ENCODE assay signal across 12 mouse cellular contexts in genomic region chr12:109456531-109457202, GRCm38 (mm10). TPM values are rescaled to one million over a fixed set of nuclear protein-coding genes. Genes with fewer than 3 reads are reported as not detected.
DNase-seq lines count a peak whose midpoint lies in the region; ATAC-seq and TF ChIP-seq lines count a peak whose summit lies in the region.
"Had no signal": no experiment of that assay in that cellular context is flagged by ENCODE, and none has a peak within 500 bp of the region (broad histone marks: within the 10 kb centered on the region; RNA-seq: fewer than 3 reads in every experiment).

No protein-coding gene starts in this region.

- H3K79me2 ChIP-seq in MEL (ENCODE audit: control insufficient read depth, insufficient read depth, low read length, poor library complexity) = no peaks in the 10 kb centered on the region

- no peaks in the 10 kb centered on the region for H3K9me3 ChIP-seq in heart, embryonic 13.5 days
- no peaks in the 10 kb centered on the region for H3K9me3 ChIP-seq in MEL (replicated peaks; ENCODE audit: insufficient read depth, low read length)
- H3K9me3 ChIP-seq in forebrain, embryonic 13.5 days (replicated peaks) = no peaks in the 10 kb centered on the region
- H3K9me3 ChIP-seq in midbrain, embryonic 13.5 days = no peaks in the 10 kb centered on the region
- H3K9me3 ChIP-seq: heart, embryonic 10.5 days; hindbrain, embryonic 15.5 days had no signal

- H3K4me2 ChIP-seq in heart, embryonic 13.5 days = 0 out of 2 replicates have a peak overlapping the region, but pooled peaks have one; percentile 3
- H3K4me2 ChIP-seq in forebrain, embryonic 13.5 days = peak overlapping the region; percentile 4; the same call in 1 of the 2 replicates
- H3K4me2 ChIP-seq in midbrain, embryonic 13.5 days (replicated peaks) = peak overlapping the region; percentile 33
- H3K4me2 ChIP-seq: hindbrain, embryonic 15.5 days had no signal

- H3K27ac ChIP-seq in heart, embryonic 13.5 days (replicated peaks) = no peak overlapping the region
- H3K27ac ChIP-seq in MEL (ENCODE audit: control insufficient read depth, low read depth, low read length) = no peak overlapping the region
- peak overlapping the region; percentile 31; the same call in 1 of the 2 replicates for H3K27ac ChIP-seq in forebrain, embryonic 13.5 days
- peak overlapping the region; percentile 40 for H3K27ac ChIP-seq in midbrain, embryonic 13.5 days
- H3K27ac ChIP-seq: heart, embryonic 10.5 days; hindbrain, embryonic 15.5 days had no signal

- 27% methylated on average over 9 of the region's 9 CpGs for WGBS in heart, embryonic 13.5 days
- 18% methylated on average over 9 of the region's 9 CpGs for WGBS in forebrain, embryonic 13.5 days
- WGBS in midbrain, embryonic 13.5 days = 18% methylated on average over 9 of the region's 9 CpGs

- TF ChIP-seq CTCF in MEL (IDR thresholded peaks at IDR 0.05 in 2 of 3, conservative IDR thresholded peaks at IDR 0.05 in 1 of 3; ENCODE audit: control insufficient read depth in 1 of 3, insufficient read depth in 1 of 3, low read depth in 2 of 3, low read length in 3 of 3, poor library complexity in 1 of 3, severe bottlenecking in 1 of 3) = no peak

- DNase-seq in heart, adult 9 months (ENCODE audit: low spot score in 2 of 2) = no peak
- DNase-seq in MEL (ENCODE audit: low read depth, low spot score) = peak; percentile 25
- DNase-seq in layer of hippocampus, postnatal 14 days (ENCODE audit: low spot score in 2 of 2) = no peak
- no peak for DNase-seq in right cerebral cortex, postnatal 14 days
- DNase-seq: kidney, postnatal 4 days; right cerebral cortex, postnatal 25 days had no signal

- no peak for ATAC-seq in heart, embryonic 13.5 days (ENCODE audit: extremely low read depth, insufficient number of reproducible peaks, low FRiP score, low TSS enrichment)
- ATAC-seq in forebrain, embryonic 13.5 days = no peak
- no peak for ATAC-seq in midbrain, embryonic 13.5 days
- ATAC-seq in frontal cortex, adult (ENCODE audit: low TSS enrichment) = no peak

- peaks cover 31% of the 10 kb centered on the region for H3K4me1 ChIP-seq in heart, embryonic 13.5 days
- no peaks in the 10 kb centered on the region for H3K4me1 ChIP-seq in MEL (ENCODE audit: control insufficient read depth in 1 of 2, insufficient read depth in 2 of 2, low read length in 2 of 2)
- H3K4me1 ChIP-seq in forebrain, embryonic 13.5 days = peaks cover 61% of the 10 kb centered on the region
- H3K4me1 ChIP-seq in midbrain, embryonic 13.5 days (replicated peaks) = peaks cover 62% of the 10 kb centered on the region

- TF ChIP-seq EP300 in MEL (IDR thresholded peaks at IDR 0.05; ENCODE audit: low read depth in 1 of 2, low read length in 2 of 2) = no peak

- no peak overlapping the region for H3K4me3 ChIP-seq in heart, embryonic 13.5 days
- no peak overlapping the region for H3K4me3 ChIP-seq in MEL (ENCODE audit: control insufficient read depth in 1 of 2, insufficient read depth in 1 of 2, low read depth in 2 of 2, low read length in 2 of 2)
- no peak overlapping the region for H3K4me3 ChIP-seq in forebrain, embryonic 13.5 days
- H3K4me3 ChIP-seq in midbrain, embryonic 13.5 days (replicated peaks) = no peak overlapping the region
- H3K4me3 ChIP-seq: heart, embryonic 10.5 days; hindbrain, embryonic 15.5 days had no signal

- H3K36me3 ChIP-seq in heart, embryonic 13.5 days = no peaks in the 10 kb centered on the region
- H3K36me3 ChIP-seq in MEL (ENCODE audit: control insufficient read depth in 1 of 2, insufficient read depth in 2 of 2, low read length in 2 of 2) = no peaks in the 10 kb centered on the region
- H3K36me3 ChIP-seq in forebrain, embryonic 13.5 days (ENCODE audit: poor library complexity, severe bottlenecking) = no peaks in the 10 kb centered on the region
- H3K36me3 ChIP-seq in midbrain, embryonic 13.5 days = no peaks in the 10 kb centered on the region
- H3K36me3 ChIP-seq: hindbrain, embryonic 15.5 days had no signal

- no peak for TF ChIP-seq RAD21 in MEL (IDR thresholded peaks at IDR 0.05; ENCODE audit: low read depth, low read length)

- no peak for TF ChIP-seq POLR2A in MEL (IDR thresholded peaks at IDR 0.05; ENCODE audit: control insufficient read depth in 1 of 2, insufficient read depth in 1 of 2, low read depth in 1 of 2, low read length in 2 of 2, poor library complexity in 1 of 2)

- H3K27me3 ChIP-seq in heart, embryonic 13.5 days (replicated peaks) = peaks cover 100% of the 10 kb centered on the region
- H3K27me3 ChIP-seq in MEL (ENCODE audit: control insufficient read depth in 1 of 2, insufficient read depth in 2 of 2, low read length in 2 of 2) = no peaks in the 10 kb centered on the region; a peak in 1 of 4 replicates
- H3K27me3 ChIP-seq in forebrain, embryonic 13.5 days = peaks cover 87% of the 10 kb centered on the region
- peaks cover 93% of the 10 kb centered on the region for H3K27me3 ChIP-seq in midbrain, embryonic 13.5 days

- H3K9ac ChIP-seq in heart, embryonic 13.5 days = no peak overlapping the region
- H3K9ac ChIP-seq in MEL (ENCODE audit: control insufficient read depth, low read depth, low read length, poor library complexity, severe bottlenecking) = no peak overlapping the region
- H3K9ac ChIP-seq in forebrain, embryonic 13.5 days = peak overlapping the region; percentile 23
- peak overlapping the region; percentile 44; the same call in 1 of the 2 replicates for H3K9ac ChIP-seq in midbrain, embryonic 13.5 days (replicated peaks)
- H3K9ac ChIP-seq: hindbrain, embryonic 15.5 days had no signal

TF ChIP-seq in MEL, 35 proteins besides CTCF, POLR2A, EP300 and RAD21:
- TF ChIP-seq SIN3A (IDR thresholded peaks at IDR 0.05; ENCODE audit: low read length) = no peak
- no peak for TF ChIP-seq GABPA (IDR thresholded peaks at IDR 0.05; ENCODE audit: low read depth, low read length)
- 0 out of 2 replicates have a peak, but pooled peaks have one; percentile 20 for TF ChIP-seq TCF12 (IDR thresholded peaks at IDR 0.05; ENCODE audit: low read depth, low read length)
- peak; percentile 94 for TF ChIP-seq ZNF384 (IDR thresholded peaks at IDR 0.05; ENCODE audit: low read depth, low read length)

RNA-seq across cellular contexts. Expression of gene Dlk1, which starts 4.0 kb away (rescaled TPM):
- polyA plus RNA-seq in heart, embryonic 13.5 days (2015; fragmentation: Nextera tagmentation; extraction: Ambion mirVana) = 103 and 130 TPM in 2 replicates
- not detected in 2 replicates for total RNA-seq in MEL (2012; rRNA removed)
- not detected for polyA plus RNA-seq in MEL (2012; ENCODE audit: insufficient read depth in 1 of 2, insufficient read length in 2 of 2, low read depth in 1 of 2, low replicate concordance in 2 of 2, missing spikeins in 1 of 2)
- polyA plus RNA-seq in forebrain, embryonic 13.5 days (2015; fragmentation: Nextera tagmentation; extraction: Ambion mirVana) = 69.3 and 118 TPM in 2 replicates
- polyA plus RNA-seq in midbrain, embryonic 13.5 days (2015; fragmentation: Nextera tagmentation; extraction: Ambion mirVana) = 117 and 118 TPM in 2 replicates
- 1 to 10 TPM; 1.9 to 2.3 TPM for total RNA-seq in layer of hippocampus, postnatal 14 days (2021)

Comparison
In these comparisons a context has a peak if more than half of its experiments do, and no peak if none do; other contexts are left out.
1. H3K27ac ChIP-seq: peak in forebrain, embryonic 13.5 days (single experiment) and midbrain, embryonic 13.5 days (single experiment); none in heart, embryonic 13.5 days (single experiment) and MEL (single experiment).
2. H3K9ac ChIP-seq: peak in forebrain, embryonic 13.5 days (single experiment) and midbrain, embryonic 13.5 days (single experiment); none in heart, embryonic 13.5 days (single experiment) and MEL (single experiment).
3. RNA of gene Dlk1, which starts 4.0 kb away (polyA plus RNA-seq): 103 to 130 TPM in heart, embryonic 13.5 days, 117 to 118 TPM in midbrain, embryonic 13.5 days and 69.3 to 118 TPM in forebrain, embryonic 13.5 days; not detected in MEL; every median in the first group is over 10 times any median in the second.
4. Peak in every context shown above with its lines, with median percentiles within 50 percentile points of each other: H3K4me2 ChIP-seq.